Mouse (Mus musculus) cerebellum, adult 2 months (tissue): Measurements from ENCODE around the gene Gja8. TPM values are rescaled to one million over a fixed set of nuclear protein-coding genes. Genes with fewer than 3 reads are reported as not detected.

Source experiments
- DNase-seq, 2 experiments: peaks; one replicate each; pipeline ENCODE4 v3.0.0; 2021
- H3K27ac ChIP-seq: fragments of 200-500 bp; 2 replicates; pipeline ENCODE4 v1.5.1; 2012; ENCODE audit warnings: low read length, control low read depth, inconsistent platforms; ENCODE audit not compliant: insufficient read depth
- H3K27me3 ChIP-seq: fragments of 200-500 bp; 2 replicates; pipeline ENCODE4 v1.6.1; 2012; ENCODE audit warnings: inconsistent platforms, mild to moderate bottlenecking, low read length, moderate library complexity; ENCODE audit not compliant: control insufficient read depth, insufficient read depth
- H3K4me1 ChIP-seq: fragments of 200-500 bp; 2 replicates; pipeline ENCODE4 v1.6.1; 2011; ENCODE audit warnings: low read length; ENCODE audit not compliant: control insufficient read depth, insufficient read depth
- H3K4me3 ChIP-seq: fragments of 200-500 bp; replicated peaks from 2 replicates; pipeline ENCODE3; 2011; ENCODE audit warnings: mild to moderate bottlenecking, low read depth, low read length, control low read depth; ENCODE audit not compliant: insufficient read depth
- CTCF ChIP-seq: fragments of 200-500 bp; IDR thresholded peaks from 2 replicates; pipeline ENCODE4 v1.5.1; 2011; ENCODE audit warnings: low read depth, mild to moderate bottlenecking, control low read depth, low read length, moderate library complexity, borderline replicate concordance; ENCODE audit not compliant: insufficient read depth
- POLR2A ChIP-seq: fragments of 200-500 bp; IDR thresholded peaks from 2 replicates; pipeline ENCODE4 v1.6.1; 2011; ENCODE audit warnings: low read length, control low read depth, borderline replicate concordance; ENCODE audit not compliant: insufficient read depth
- WGBS: fragments of 180-500 bp; shearing (Covaris S2); methylation state at CpG from one replicate; pipeline ENCODE4 v1.1.7; 2018; 5-methylcytosine and 5-hydroxymethylcytosine counted together
- polyA plus RNA-seq: library from polyadenylated mRNA; depleted of rRNA; stranded (reverse); fragments of >200 nt; gene quantifications from 2 replicates; pipeline ENCODE4 v1.2.3, GENCODE M21; 2012; rRNA removed

The Gja8 gene
- polyA plus RNA-seq: not detected in 2 replicates

GRCm38 (mm10) chr3:96925920-96926319 is at the start of gene Gja8:
Gja8 (minus strand) TSS chr3:96926020.
- Histone ChIP-seq H3K4me3 (no peak within 1 kb of the TSS), H3K27ac (no peak within 1 kb of the TSS), H3K4me1 (no peaks in the 10 kb centered on the region), H3K27me3 (no peaks in the 10 kb centered on the region)
- no peak for DNase-seq
- TF ChIP-seq POLR2A (no peak), CTCF (no peak)
- WGBS: 55% methylated on average over 6 of the region's 6 CpGs

GRCm38 (mm10) chr3:96974467-96974866 is 48.6 kb upstream of the Gja8 start:
- WGBS: 88% methylated on average over 7 of the region's 7 CpGs
- Histone ChIP-seq H3K27ac (no peak overlapping the region), H3K4me1 (peaks cover 4% of the 10 kb centered on the region; the same call in 1 of the 2 replicates), H3K27me3 (no peaks in the 10 kb centered on the region), H3K4me3 (no peak overlapping the region)
- DNase-seq: no peak
- no peak for TF ChIP-seq CTCF
- no peak for TF ChIP-seq POLR2A

- Histone ChIP-seq H3K4me1 (peaks cover 4% of the 10 kb centered on the region; the same call in 1 of the 2 replicates), H3K4me3 (no peak overlapping the region), H3K27me3 (no peaks in the 10 kb centered on the region), H3K27ac (no peak overlapping the region)
- no peak for TF ChIP-seq POLR2A
- TF ChIP-seq CTCF: no peak
- 75% methylated on average over 7 of the region's 7 CpGs for WGBS
- DNase-seq: no peak
Measured at GRCm38 (mm10) chr3:96970986-96971385, 45.2 kb upstream of the Gja8 start.

GRCm38 (mm10) chr3:96963088-96964034 is 37.5 kb upstream of the Gja8 start:
- 52% methylated on average over 12 of the region's 12 CpGs for WGBS
- Histone ChIP-seq H3K4me1 (no peaks in the 10 kb centered on the region), H3K27me3 (no peaks in the 10 kb centered on the region), H3K4me3 (no peak overlapping the region), H3K27ac (no peak overlapping the region)
- DNase-seq: peak; percentile 22 to 41
- no peak for TF ChIP-seq POLR2A
- no peak for TF ChIP-seq CTCF

GRCm38 (mm10) chr3:96960597-96960996 is 34.8 kb upstream of the Gja8 start:
- no peak for DNase-seq
- TF ChIP-seq CTCF (no peak), POLR2A (no peak)
- WGBS: 45% methylated on average over 8 of the region's 8 CpGs
- Histone ChIP-seq H3K4me1 (no peaks in the 10 kb centered on the region), H3K27me3 (no peaks in the 10 kb centered on the region), H3K27ac (no peak overlapping the region), H3K4me3 (no peak overlapping the region)

GRCm38 (mm10) chr3:96953489-96954233 is 27.8 kb upstream of the Gja8 start:
- Histone ChIP-seq H3K27me3 (no peaks in the 10 kb centered on the region), H3K4me3 (no peak overlapping the region), H3K4me1 (no peaks in the 10 kb centered on the region), H3K27ac (no peak overlapping the region)
- no peak for DNase-seq
- 39% methylated on average over 14 of the region's 14 CpGs for WGBS
- TF ChIP-seq POLR2A (no peak), CTCF (no peak)

- Histone ChIP-seq H3K27me3 (no peaks in the 10 kb centered on the region), H3K4me1 (no peaks in the 10 kb centered on the region; the same call in 1 of the 2 replicates), H3K4me3 (no peak overlapping the region), H3K27ac (no peak overlapping the region)
- 97% methylated on average over 2 of the region's 2 CpGs for WGBS
- DNase-seq: no peak
- no peak for TF ChIP-seq POLR2A
- TF ChIP-seq CTCF: no peak
Measured at GRCm38 (mm10) chr3:96942706-96943105, 16.9 kb upstream of the Gja8 start.

- DNase-seq: peak; percentile 85 to 92
- H3K4me1 ChIP-seq: no peaks in the 10 kb centered on the region; the same call in 1 of the 2 replicates
- H3K27ac ChIP-seq: no peak overlapping the region
- TF ChIP-seq POLR2A (no peak), CTCF (peak; percentile 98)
- H3K27me3 ChIP-seq: no peaks in the 10 kb centered on the region
- H3K4me3 ChIP-seq: peak overlapping the region; percentile 53
- 8% methylated on average over 11 of the region's 11 CpGs for WGBS
Measured at GRCm38 (mm10) chr3:96938738-96939137, 12.9 kb upstream of the Gja8 start.
